Mouse (Mus musculus): Measurements from ENCODE around the gene Hsd17b13. TPM values are rescaled to one million over a fixed set of nuclear protein-coding genes. Genes with fewer than 3 reads are reported as not detected.

The Hsd17b13 gene
- total RNA-seq, 2 experiments from 2014 or later, result 6.2 to 49.6 TPM

Other genes with a start within 250 kb of the Hsd17b13 start
- 10 to 100 TPM; 18.7 to 19.3 TPM for gene Klhl8, start 66.2 kb downstream of the Hsd17b13 start, total RNA-seq (2021)
- 10 to 100 TPM; 67.7 to 72.2 TPM for gene Hsd17b11, start 44.5 kb upstream of the Hsd17b13 start, total RNA-seq (2021)
- gene Nudt9, start 68.9 kb upstream of the Hsd17b13 start, total RNA-seq (2021), result 10 to 100 TPM; 53.2 to 54.8 TPM
- not detected for gene Gm17660, start 100.2 kb upstream of the Hsd17b13 start, total RNA-seq (2021)
- gene Sparcl1, start 136.3 kb upstream of the Hsd17b13 start, total RNA-seq (2021), result 10 to 100 TPM; 83.2 to 85.6 TPM
- not detected for gene Dspp, start 193.3 kb upstream of the Hsd17b13 start, total RNA-seq (2021)
- under 1 TPM in 1 of 2 experiments, not detected in 1; 0.11 TPM for gene Dmp1, start 225.2 kb upstream of the Hsd17b13 start, total RNA-seq (2021)